Mouse (Mus musculus): ENCODE results near the gene Eml4.

DNA sequence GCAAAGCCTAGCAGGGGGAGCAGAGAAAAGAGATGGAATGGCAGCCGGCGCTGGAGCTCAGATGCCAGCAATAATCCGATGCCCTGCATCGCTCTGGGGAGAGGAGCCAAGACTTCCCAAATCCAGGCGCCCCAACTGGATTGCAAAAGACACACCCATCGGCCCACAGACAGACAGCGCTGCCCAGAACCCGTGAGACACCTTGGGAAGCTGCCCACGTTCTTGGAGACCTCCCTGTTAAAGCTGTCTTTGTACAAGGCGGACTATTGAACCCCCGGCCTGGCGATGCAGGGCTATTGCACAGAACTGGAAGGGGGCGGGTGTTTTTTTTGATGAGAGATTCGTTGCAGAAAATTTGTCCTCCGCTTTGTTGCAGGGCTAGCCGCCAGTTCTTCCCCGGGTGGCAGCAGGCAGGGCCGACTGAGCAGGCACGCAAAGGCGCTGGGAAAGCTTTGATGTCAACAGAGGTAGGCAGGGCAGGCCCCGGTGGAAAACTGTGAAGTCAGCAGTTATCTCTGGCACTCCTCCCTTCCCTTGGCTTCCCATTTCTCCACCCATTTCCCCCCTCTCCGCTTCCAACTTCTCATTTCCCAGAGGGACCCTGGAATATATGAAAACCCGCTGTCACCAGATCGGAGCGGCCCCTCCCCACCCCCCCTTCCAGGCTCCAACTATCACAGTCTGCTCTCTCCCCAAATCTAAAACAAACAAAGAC lies 28.0 kb upstream of the Eml4 start:
- TF ChIP-seq CTCF (IDR thresholded peaks at IDR 0.05; ENCODE audit: low read depth, low read length): no peak
- TF ChIP-seq TAL1 (conservative IDR thresholded peaks at IDR 0.05; ENCODE audit: low read depth, low read length): no peak
- no peak for TF ChIP-seq POLR2AphosphoS5 (IDR thresholded peaks at IDR 0.05; ENCODE audit: insufficient replicate concordance, low read depth, low read length)

Data from G1E (cell line).